Mouse (Mus musculus) heart, postnatal 10 days (tissue): ENCODE measurements around the gene Arcn1. TPM values are rescaled to one million over a fixed set of nuclear protein-coding genes. Genes with fewer than 3 reads are reported as not detected.

Experiments used
- DNase-seq, 2 experiments: peaks; one replicate each; pipeline ENCODE4 v3.0.0; 2021
- intact Hi-C: fragments of 180-260 bp; cut with DNase I; formaldehyde crosslinking; loops from one replicate; pipeline ENCODE4 v1.15.1; 2025
- total RNA-seq, 2 experiments: library from RNA; stranded (reverse); gene quantifications; 2 replicates each; pipeline ENCODE4 v1.2.3; 2021

Gene Arcn1
- total RNA-seq, 2 experiments from 2014 or later: 103 to 114 TPM

- intact Hi-C loops: loop anchor here (5.0 kb wide), 1 partner anchor 40 kb away; no protein-coding TSS in a partner anchor
- no peak for DNase-seq
These were observed 20.3 kb downstream of the Arcn1 start for GRCm38 (mm10) chr9:44747341-44747740.

- intact Hi-C loops: loop anchor here (5.0 kb wide), 1 partner anchor 39 kb away; no protein-coding TSS in a partner anchor
- DNase-seq: no peak
These were observed 21.0 kb downstream of the Arcn1 start for GRCm38 (mm10) chr9:44746666-44747065.

DNA sequence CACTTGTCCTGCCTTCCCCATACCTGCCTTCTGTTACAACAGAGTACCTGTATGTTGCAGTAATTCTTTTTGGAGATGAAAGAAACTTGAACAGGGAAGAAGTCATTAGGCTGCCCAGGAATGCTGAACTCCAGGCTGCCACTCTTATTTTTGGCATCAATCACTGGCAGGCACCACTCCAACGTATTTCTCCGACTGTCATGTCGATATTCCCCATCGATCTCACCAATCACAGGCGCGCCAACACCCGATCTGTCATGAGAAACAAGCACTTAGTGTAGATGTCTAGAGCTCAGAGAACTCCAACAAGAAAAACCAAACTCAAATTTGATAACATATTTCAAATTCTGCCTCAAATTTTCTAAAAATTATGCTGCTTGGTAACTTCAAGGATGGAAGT, 22.3 kb downstream of the Arcn1 start:
- no peak for DNase-seq
- intact Hi-C loops: loop anchor here (5.0 kb wide), 1 partner anchor 38 kb away; no protein-coding TSS in a partner anchor

GRCm38 (mm10) chr9:44740663-44741192, 26.9 kb downstream of the Arcn1 start:
- DNase-seq: no peak
- intact Hi-C loops: no loop called here

- intact Hi-C loops: no loop called here
- peak; percentile 83 for DNase-seq
These were observed 30.2 kb downstream of the Arcn1 start for GRCm38 (mm10) chr9:44737240-44737949.

GRCm38 (mm10) chr9:44736301-44736700, 31.3 kb downstream of the Arcn1 start:
- intact Hi-C loops: no loop called here
- no peak for DNase-seq

GRCm38 (mm10) chr9:44735886-44736285, 31.8 kb downstream of the Arcn1 start:
- intact Hi-C loops: no loop called here
- DNase-seq: no peak

GRCm38 (mm10) chr9:44734524-44735494, 32.8 kb downstream of the Arcn1 start, which contains the start of gene Phldb1:
TSS of gene Phldb1 (minus strand) at chr9:44735198.
- intact Hi-C loops: loop anchor here (5.0 kb wide), 1 partner anchor 43 kb away; no protein-coding TSS in a partner anchor

DNA sequence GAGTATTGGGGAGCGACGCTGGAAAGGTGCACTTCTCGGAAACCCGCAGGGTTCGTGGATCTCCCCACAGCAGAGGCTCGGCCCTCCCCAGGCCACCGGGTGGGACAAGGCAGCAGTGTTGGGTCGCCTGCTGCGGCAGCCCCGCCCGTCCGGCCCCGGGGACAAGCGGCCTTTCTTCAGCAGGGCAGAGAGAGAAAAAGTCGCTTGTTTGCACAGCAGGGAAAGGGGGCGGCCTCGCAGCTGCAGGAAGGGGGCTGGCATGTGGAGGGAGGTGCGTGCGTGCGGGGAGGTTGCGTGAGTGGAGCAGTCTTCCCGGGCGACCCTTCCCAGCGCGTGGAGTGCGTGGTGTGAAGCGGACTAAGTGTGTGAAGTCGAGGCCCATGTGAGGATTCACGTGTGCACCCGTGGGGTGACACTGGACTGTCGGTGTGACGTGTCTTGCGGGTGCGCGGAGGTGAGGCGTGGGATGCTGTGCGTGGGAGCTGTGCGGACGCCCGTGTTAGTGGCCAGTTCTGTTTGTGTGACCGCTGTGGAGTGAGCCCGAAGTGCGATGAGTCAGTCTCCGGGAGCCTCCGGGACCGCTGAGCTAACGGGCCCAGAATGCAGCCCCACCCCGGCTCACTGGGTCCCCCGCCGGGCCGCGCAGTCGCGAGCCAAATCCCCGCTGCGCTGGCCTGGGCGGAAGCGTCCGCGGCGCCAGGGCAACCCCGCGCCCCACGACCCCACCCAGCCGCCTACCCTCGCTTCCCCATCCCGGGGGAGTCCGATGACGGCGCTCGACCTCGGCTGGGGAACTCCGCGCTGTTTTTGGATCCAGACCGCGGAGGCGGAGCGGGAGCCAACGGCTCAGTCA, 33.7 kb downstream of the Arcn1 start:
- intact Hi-C loops: loop anchor here (5.0 kb wide), 1 partner anchor 42 kb away; no protein-coding TSS in a partner anchor

More at GRCm38 (mm10) chr9:44734524-44735494, 32.8 kb downstream of the Arcn1 start, which contains the start of gene Phldb1:
- DNase-seq: peak; percentile 84 to 86

GRCm38 (mm10) chr9:44732921-44733530, 34.6 kb downstream of the Arcn1 start:
- peak; percentile 45 to 52 for DNase-seq
- intact Hi-C loops: loop anchor here (5.0 kb wide), 1 partner anchor 41 kb away; no protein-coding TSS in a partner anchor

More for the DNA sequence above, 33.7 kb downstream of the Arcn1 start:
- DNase-seq: peak; percentile 83 to 85

DNA sequence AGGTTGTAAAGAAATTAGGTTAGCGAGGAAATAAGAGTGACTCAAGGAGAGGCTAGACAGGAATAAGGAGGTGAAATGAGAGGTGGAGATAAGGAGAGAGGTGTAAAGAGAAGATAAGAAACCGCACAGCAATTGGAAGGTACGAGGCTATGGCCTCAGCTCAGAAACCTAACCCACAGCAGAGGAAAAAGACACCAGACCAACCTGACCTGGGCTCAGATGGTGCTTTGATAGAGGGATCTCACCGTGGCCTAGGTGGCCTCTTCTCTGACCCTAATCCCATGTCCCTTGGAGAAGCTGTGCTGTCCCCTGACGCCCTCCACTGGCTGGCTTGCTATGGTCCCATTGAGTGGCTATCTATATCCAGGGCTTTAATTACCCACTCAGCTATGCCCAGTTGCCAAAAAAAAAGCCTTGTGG, 35.5 kb downstream of the Arcn1 start:
- intact Hi-C loops: loop anchor here (5.0 kb wide), 1 partner anchor 40 kb away; no protein-coding TSS in a partner anchor
- no peak for DNase-seq

- intact Hi-C loops: no loop called here
- no peak for DNase-seq
These were observed 40.2 kb downstream of the Arcn1 start for GRCm38 (mm10) chr9:44727441-44727840.

- DNase-seq: no peak
- intact Hi-C loops: no loop called here
These were observed 41.1 kb downstream of the Arcn1 start for GRCm38 (mm10) chr9:44726431-44727146.

- DNase-seq: no peak
These were observed 43.0 kb downstream of the Arcn1 start for GRCm38 (mm10) chr9:44724665-44725064.

GRCm38 (mm10) chr9:44724223-44724622, 43.4 kb downstream of the Arcn1 start:
- intact Hi-C loops: no loop called here
- DNase-seq: peak; percentile 72 to 77

More at GRCm38 (mm10) chr9:44724665-44725064, 43.0 kb downstream of the Arcn1 start:
- intact Hi-C loops: no loop called here

DNA sequence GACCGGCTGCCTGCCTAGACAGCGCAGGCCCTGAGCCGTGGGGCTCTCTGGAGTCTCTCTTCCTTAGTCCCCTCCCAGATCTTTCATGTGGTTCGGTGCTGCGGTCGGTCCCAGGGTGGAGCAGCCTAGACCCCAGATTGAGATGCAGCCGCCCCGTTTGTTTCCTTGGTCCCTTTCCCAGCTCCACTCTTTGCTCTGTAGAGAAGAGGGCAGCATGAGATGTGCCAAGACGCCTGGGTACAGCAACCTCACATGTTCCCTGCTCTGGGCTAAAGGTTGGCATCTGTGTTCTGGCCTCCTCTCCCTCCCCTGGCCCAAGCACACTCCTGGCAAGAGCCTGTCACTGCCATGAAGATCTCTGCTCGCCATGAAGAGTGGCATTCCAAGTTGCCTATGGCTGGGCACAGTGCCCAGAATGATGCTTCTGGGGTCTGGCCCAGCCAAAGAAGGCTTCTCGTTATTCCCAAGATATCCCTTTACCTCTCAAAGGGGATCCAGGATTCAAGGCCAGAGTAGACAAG, 44.1 kb downstream of the Arcn1 start:
- intact Hi-C loops: no loop called here
- DNase-seq: peak; percentile 51 to 57

- intact Hi-C loops: no loop called here
- DNase-seq: peak in 1 of 2 experiments; percentile 61
These were observed 44.6 kb downstream of the Arcn1 start for GRCm38 (mm10) chr9:44723008-44723407.

- no peak for DNase-seq
- intact Hi-C loops: no loop called here
These were observed 45.1 kb downstream of the Arcn1 start for GRCm38 (mm10) chr9:44722575-44722974.
